Mouse (Mus musculus) megakaryocyte, embryonic 14.5 days (primary cell): Measurements from ENCODE around the gene Tcaf1.

Source experiments
- FLI1 ChIP-seq: IDR thresholded peaks from 2 replicates; pipeline ENCODE4 v1.6.1; 2012; ENCODE audit warnings: low read length, inconsistent platforms, mixed read lengths
- GATA1 ChIP-seq: IDR thresholded peaks from 3 replicates; pipeline ENCODE4 v1.6.1; 2012; ENCODE audit warnings: mixed read lengths, low read length, inconsistent platforms, borderline replicate concordance

DNA sequence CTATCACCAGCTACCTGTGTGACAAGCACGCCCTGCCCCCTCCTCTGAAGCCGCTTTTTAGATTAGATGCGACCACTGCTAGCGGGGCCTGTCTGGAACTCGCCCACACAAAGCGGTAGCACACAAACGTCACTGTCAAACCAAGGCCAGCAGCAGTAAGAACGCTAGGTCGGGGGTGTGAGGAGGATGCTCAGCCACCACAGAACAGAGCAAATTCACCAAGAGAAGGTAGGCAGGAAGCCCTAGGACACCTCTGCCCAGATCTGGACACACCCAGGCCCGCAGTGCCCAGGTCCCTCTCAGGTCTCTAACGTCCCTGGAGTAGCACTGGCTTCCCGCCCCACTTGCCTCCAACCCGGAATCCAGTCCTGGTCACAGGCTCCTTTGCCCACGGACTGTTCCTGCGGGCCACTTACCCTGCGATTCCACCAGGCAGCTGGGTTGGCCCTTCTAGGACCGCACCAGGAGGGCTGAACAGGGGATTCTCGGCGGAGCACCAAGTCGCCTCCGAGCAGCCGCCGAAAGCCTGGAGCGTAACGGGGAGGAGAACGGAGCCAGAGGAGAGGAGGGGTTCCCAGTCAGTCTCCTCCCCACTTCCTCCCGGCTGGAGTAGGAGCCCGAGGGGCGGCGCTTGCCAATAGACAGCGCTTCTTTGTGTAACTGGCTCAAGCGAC lies 17.2 kb downstream of the Tcaf1 start:
- TF ChIP-seq GATA1 (no peak), FLI1 (no peak)
